Mouse (Mus musculus) heart, embryonic 15.5 days (tissue): ENCODE results near the gene Oxtr. TPM values are rescaled to one million over a fixed set of nuclear protein-coding genes. Genes with fewer than 3 reads are reported as not detected.
A peak's percentile ranks its signal among the peaks of the same experiment; 100 is the strongest.

Source experiments
- ATAC-seq: fragments of 200-750 bp; cut with Nextera tagmentation; replicated peaks from 2 replicates; pipeline ENCODE4 v1.8.0; 2017; ENCODE audit warnings: low read depth, moderate TSS enrichment; ENCODE audit not compliant: insufficient number of reproducible peaks, insufficient read depth, low FRiP score
- H3K27ac ChIP-seq: fragments of 300-500 bp; sonication (generic); 2 replicates; pipeline ENCODE4 v1.5.1; 2015; ENCODE audit warnings: mild to moderate bottlenecking, inconsistent platforms
- H3K27me3 ChIP-seq: fragments of 300-500 bp; sonication (generic); 2 replicates; pipeline ENCODE4 v1.6.1; 2015; ENCODE audit warnings: inconsistent platforms
- H3K36me3 ChIP-seq: fragments of 300-500 bp; sonication (generic); 2 replicates; pipeline ENCODE4 v1.6.1; 2015; ENCODE audit warnings: mild to moderate bottlenecking, inconsistent platforms
- H3K4me1 ChIP-seq: fragments of 300-500 bp; sonication (generic); replicated peaks from 2 replicates; pipeline ENCODE4 v1.6.1; 2015; ENCODE audit warnings: inconsistent platforms
- H3K4me2 ChIP-seq: fragments of 300-500 bp; sonication (generic); 2 replicates; pipeline ENCODE4 v1.6.1; 2015; ENCODE audit warnings: inconsistent platforms, mild to moderate bottlenecking, moderate library complexity
- H3K4me3 ChIP-seq: fragments of 300-500 bp; sonication (generic); 2 replicates; pipeline ENCODE4 v1.5.1; 2015; ENCODE audit warnings: mild to moderate bottlenecking, inconsistent platforms
- H3K9ac ChIP-seq: fragments of 300-500 bp; sonication (generic); 2 replicates; pipeline ENCODE4 v1.6.1; 2015; ENCODE audit warnings: mild to moderate bottlenecking, inconsistent platforms
- H3K9me3 ChIP-seq: fragments of 300-500 bp; sonication (generic); replicated peaks from 2 replicates; pipeline ENCODE4 v1.6.1; 2016; ENCODE audit warnings: inconsistent platforms
- WGBS: fragments of 180-500 bp; shearing (Covaris S2); methylation state at CpG from one replicate; pipeline ENCODE4 v1.1.7; 2015; ENCODE audit warnings: mixed read lengths; 5-methylcytosine and 5-hydroxymethylcytosine counted together
- polyA plus RNA-seq: library from polyadenylated mRNA; unstranded; fragments of >200 nt; fragmentation: Nextera tagmentation; extraction: Ambion mirVana; gene quantifications from 2 replicates; pipeline ENCODE4 v1.2.1, GENCODE M21; 2015

Oxtr gene
- polyA plus RNA-seq, result 0.21 and 0.30 TPM in 2 replicates

- Histone ChIP-seq H3K4me3 (peak within 1 kb of the TSS; percentile 48), H3K4me1 (peaks cover 22% of the 10 kb centered on the region), H3K27ac (no peak within 1 kb of the TSS), H3K36me3 (no peaks in the 10 kb centered on the region), H3K4me2 (peak within 1 kb of the TSS; percentile 85), H3K9ac (peak within 1 kb of the TSS; percentile 49), H3K9me3 (no peaks in the 10 kb centered on the region), H3K27me3 (peaks cover 69% of the 10 kb centered on the region)
- WGBS, result 6% methylated on average over 24 of the region's 24 CpGs
- ATAC-seq, result no peak
These were observed at the start of gene Oxtr for GRCm38 (mm10) chr6:112489910-112490559. TSS of gene Oxtr (minus strand) at chr6:112489943.

- Histone ChIP-seq H3K36me3 (no peaks in the 10 kb centered on the region), H3K9me3 (no peaks in the 10 kb centered on the region), H3K27me3 (no peaks in the 10 kb centered on the region), H3K27ac (no peak overlapping the region), H3K4me2 (no peak overlapping the region), H3K4me3 (no peak overlapping the region), H3K4me1 (no peaks in the 10 kb centered on the region), H3K9ac (no peak overlapping the region)
- WGBS, result 67% methylated on average over 5 of the region's 5 CpGs
- ATAC-seq, result no peak
These were observed 35.7 kb upstream of the Oxtr start for GRCm38 (mm10) chr6:112525434-112525833.

- Histone ChIP-seq H3K36me3 (no peaks in the 10 kb centered on the region), H3K9me3 (no peaks in the 10 kb centered on the region), H3K4me3 (no peak overlapping the region), H3K4me1 (no peaks in the 10 kb centered on the region), H3K9ac (no peak overlapping the region), H3K27me3 (no peaks in the 10 kb centered on the region), H3K27ac (no peak overlapping the region), H3K4me2 (no peak overlapping the region)
- ATAC-seq, result no peak
- WGBS, result 63% methylated on average over 10 of the region's 10 CpGs
These were observed 34.7 kb upstream of the Oxtr start for GRCm38 (mm10) chr6:112524459-112524858.

- H3K4me1 ChIP-seq, result no peaks in the 10 kb centered on the region
- ATAC-seq, result no peak
- no peak overlapping the region for H3K4me2 ChIP-seq
- no peak overlapping the region for H3K27ac ChIP-seq
- H3K9ac ChIP-seq, result no peak overlapping the region
- no peaks in the 10 kb centered on the region for H3K9me3 ChIP-seq
- no peaks in the 10 kb centered on the region for H3K36me3 ChIP-seq
- 72% methylated on average over 3 of the region's 3 CpGs for WGBS
- 0 out of 2 replicates have a peak, but pooled peaks cover 5% of the 10 kb centered on the region for H3K27me3 ChIP-seq
- H3K4me3 ChIP-seq, result no peak overlapping the region
These were observed 28.2 kb upstream of the Oxtr start for GRCm38 (mm10) chr6:112517991-112518390.

GRCm38 (mm10) chr6:112517572-112517971 is 27.8 kb upstream of the Oxtr start:
- Histone ChIP-seq H3K4me1 (no peaks in the 10 kb centered on the region), H3K9ac (no peak overlapping the region), H3K27me3 (0 out of 2 replicates have a peak, but pooled peaks cover 7% of the 10 kb centered on the region), H3K4me2 (no peak overlapping the region), H3K9me3 (no peaks in the 10 kb centered on the region), H3K36me3 (no peaks in the 10 kb centered on the region), H3K4me3 (no peak overlapping the region), H3K27ac (no peak overlapping the region)
- no peak for ATAC-seq
- WGBS, result 65% methylated on average over 3 of the region's 3 CpGs

- H3K36me3 ChIP-seq, result no peaks in the 10 kb centered on the region
- 56% methylated on average over 1 of the region's 1 CpGs for WGBS
- ATAC-seq, result no peak
- no peak overlapping the region for H3K9ac ChIP-seq
- no peaks in the 10 kb centered on the region for H3K4me1 ChIP-seq
- H3K9me3 ChIP-seq, result no peaks in the 10 kb centered on the region
- 0 out of 2 replicates have a peak, but pooled peaks cover 7% of the 10 kb centered on the region for H3K27me3 ChIP-seq
- no peak overlapping the region for H3K4me2 ChIP-seq
- H3K4me3 ChIP-seq, result no peak overlapping the region
- no peak overlapping the region for H3K27ac ChIP-seq
These were observed 26.8 kb upstream of the Oxtr start for GRCm38 (mm10) chr6:112516496-112516895.

- no peak overlapping the region for H3K9ac ChIP-seq
- peaks cover 11% of the 10 kb centered on the region; the same call in 1 of the 2 replicates for H3K27me3 ChIP-seq
- no peaks in the 10 kb centered on the region for H3K36me3 ChIP-seq
- H3K27ac ChIP-seq, result no peak overlapping the region
- ATAC-seq, result no peak
- H3K4me2 ChIP-seq, result no peak overlapping the region
- H3K9me3 ChIP-seq, result no peaks in the 10 kb centered on the region
- H3K4me1 ChIP-seq, result no peaks in the 10 kb centered on the region
- H3K4me3 ChIP-seq, result no peak overlapping the region
- 88% methylated on average over 6 of the region's 6 CpGs for WGBS
These were observed 24.8 kb upstream of the Oxtr start for GRCm38 (mm10) chr6:112514591-112514990.

- WGBS, result 33% methylated on average over 4 of the region's 4 CpGs
These were observed 20.6 kb upstream of the Oxtr start for GRCm38 (mm10) chr6:112510346-112510745.

GRCm38 (mm10) chr6:112509590-112510131 is 19.9 kb upstream of the Oxtr start:
- Histone ChIP-seq H3K36me3 (no peaks in the 10 kb centered on the region), H3K9ac (no peak overlapping the region), H3K4me3 (no peak overlapping the region), H3K27me3 (peaks cover 19% of the 10 kb centered on the region), H3K27ac (no peak overlapping the region), H3K4me1 (peaks cover 7% of the 10 kb centered on the region; the same call in 1 of the 2 replicates), H3K9me3 (no peaks in the 10 kb centered on the region), H3K4me2 (no peak overlapping the region)
- WGBS, result 59% methylated on average over 2 of the region's 2 CpGs
- no peak for ATAC-seq

More at GRCm38 (mm10) chr6:112510346-112510745, 20.6 kb upstream of the Oxtr start:
- no peaks in the 10 kb centered on the region for H3K36me3 ChIP-seq
- ATAC-seq, result no peak
- H3K27me3 ChIP-seq, result peaks cover 19% of the 10 kb centered on the region
- no peak overlapping the region for H3K4me3 ChIP-seq
- peaks cover 7% of the 10 kb centered on the region; the same call in 1 of the 2 replicates for H3K4me1 ChIP-seq
- no peak overlapping the region for H3K27ac ChIP-seq
- H3K4me2 ChIP-seq, result no peak overlapping the region
- H3K9ac ChIP-seq, result no peak overlapping the region
- no peaks in the 10 kb centered on the region for H3K9me3 ChIP-seq

- no peak overlapping the region for H3K4me3 ChIP-seq
- no peak overlapping the region for H3K4me2 ChIP-seq
- no peak; the same call in 1 of the 2 replicates for ATAC-seq
- peaks cover 17% of the 10 kb centered on the region for H3K27me3 ChIP-seq
- no peak overlapping the region for H3K9ac ChIP-seq
- H3K36me3 ChIP-seq, result no peaks in the 10 kb centered on the region
- H3K27ac ChIP-seq, result no peak overlapping the region
- H3K4me1 ChIP-seq, result peaks cover 7% of the 10 kb centered on the region; the same call in 1 of the 2 replicates
- WGBS, result 12% methylated on average over 2 of the region's 2 CpGs
- H3K9me3 ChIP-seq, result no peaks in the 10 kb centered on the region
These were observed 17.9 kb upstream of the Oxtr start for GRCm38 (mm10) chr6:112507617-112508016.

- Histone ChIP-seq H3K4me1 (no peaks in the 10 kb centered on the region), H3K9ac (no peak overlapping the region), H3K27me3 (0 out of 2 replicates have a peak, but pooled peaks cover 8% of the 10 kb centered on the region), H3K9me3 (no peaks in the 10 kb centered on the region), H3K4me3 (no peak overlapping the region), H3K27ac (no peak overlapping the region), H3K4me2 (no peak overlapping the region), H3K36me3 (no peaks in the 10 kb centered on the region)
- no peak for ATAC-seq
- WGBS, result 41% methylated on average over 2 of the region's 2 CpGs
These were observed 11.4 kb upstream of the Oxtr start for GRCm38 (mm10) chr6:112501156-112501555.

- Histone ChIP-seq H3K36me3 (no peaks in the 10 kb centered on the region), H3K9me3 (no peaks in the 10 kb centered on the region), H3K4me2 (no peak overlapping the region), H3K4me1 (no peaks in the 10 kb centered on the region), H3K27me3 (peaks cover 10% of the 10 kb centered on the region; the same call in 1 of the 2 replicates), H3K27ac (no peak overlapping the region), H3K4me3 (no peak overlapping the region), H3K9ac (no peak overlapping the region)
- WGBS, result 87% methylated on average over 2 of the region's 2 CpGs
- ATAC-seq, result no peak
These were observed 9.7 kb upstream of the Oxtr start for GRCm38 (mm10) chr6:112499456-112499855.
